19 mouse cellular contexts compared by ENCODE assay signal in the genomic region with DNA sequence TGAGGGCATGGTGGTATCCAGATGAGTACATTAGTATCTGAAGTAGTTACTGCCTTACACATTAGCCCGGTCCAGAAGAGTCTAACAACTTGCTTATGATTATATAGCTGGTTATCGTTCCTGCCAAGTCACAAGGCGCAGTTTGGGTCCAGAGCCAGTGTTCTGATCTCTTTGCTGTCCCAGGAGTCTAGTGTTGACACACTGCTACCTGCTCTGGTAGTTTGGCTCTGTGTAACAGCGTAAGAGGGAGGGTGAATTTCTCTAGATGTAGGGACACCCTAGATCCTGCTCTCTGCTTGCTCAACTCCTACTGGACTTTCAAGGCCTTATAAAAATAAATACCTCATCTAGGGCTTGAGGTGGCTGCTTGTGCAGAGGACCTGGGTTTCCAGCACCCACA.
A peak's percentile ranks its signal among the peaks of the same experiment; 100 is the strongest.
DNase-seq lines count a peak whose midpoint lies in the region; ATAC-seq and TF ChIP-seq lines count a peak whose summit lies in the region.
"Had no signal": no experiment of that assay in that cellular context is flagged by ENCODE, and none has a peak within 500 bp of the region (broad histone marks: within the 10 kb centered on the region; RNA-seq: fewer than 3 reads in every experiment).

No protein-coding gene starts in this region.

- H3K4me1 ChIP-seq in kidney, embryonic 15.5 days = peaks cover 69% of the 10 kb centered on the region
- peaks cover 40 to 76% of the 10 kb centered on the region in 2 experiments for H3K4me1 ChIP-seq in heart, embryonic 14.5 days (ENCODE audit: control insufficient read depth in 2 of 2, insufficient read depth in 2 of 2, low read length in 2 of 2)
- peaks cover 42% of the 10 kb centered on the region for H3K4me1 ChIP-seq in lung, embryonic 15.5 days

- no peak overlapping the region for H3K4me2 ChIP-seq in kidney, embryonic 15.5 days
- no peak overlapping the region for H3K4me2 ChIP-seq in heart, embryonic 14.5 days (ENCODE audit: low read length)
- no peak overlapping the region for H3K4me2 ChIP-seq in lung, embryonic 15.5 days
- H3K4me2 ChIP-seq: embryonic facial prominence, embryonic 15.5 days; limb, embryonic 15.5 days; neural tube, embryonic 12.5 days had no signal

- no peak for ATAC-seq in kidney, embryonic 15.5 days (replicated peaks; ENCODE audit: low FRiP score)
- ATAC-seq in heart, embryonic 14.5 days (ENCODE audit: insufficient number of reproducible peaks, insufficient read depth, low FRiP score, low read depth) = no peak
- ATAC-seq in lung, embryonic 15.5 days (ENCODE audit: borderline replicate concordance, extremely low read depth, low FRiP score, low TSS enrichment) = no peak
- ATAC-seq: inflammation-experienced regulatory T-cells, adult 6 months had no signal

- no peaks in the 10 kb centered on the region for H3K9me3 ChIP-seq in kidney, embryonic 15.5 days (replicated peaks)
- no peaks in the 10 kb centered on the region for H3K9me3 ChIP-seq in heart, embryonic 14.5 days (ENCODE audit: control insufficient read depth, low read length)
- H3K9me3 ChIP-seq in lung, embryonic 15.5 days = no peaks in the 10 kb centered on the region
- H3K9me3 ChIP-seq: embryonic facial prominence, embryonic 15.5 days; limb, embryonic 15.5 days; midbrain, embryonic 10.5 days; neural tube, embryonic 12.5 days had no signal

- H3K4me3 ChIP-seq in gastrocnemius, adult 2 months = no peak overlapping the region
- H3K4me3 ChIP-seq in kidney, embryonic 15.5 days (replicated peaks) = no peak overlapping the region
- no peak overlapping the region for H3K4me3 ChIP-seq in heart, embryonic 14.5 days (ENCODE audit: control insufficient read depth in 1 of 2, insufficient read depth in 1 of 2, low read depth in 1 of 2, low read length in 2 of 2)
- H3K4me3 ChIP-seq in lung, embryonic 15.5 days = no peak overlapping the region
- H3K4me3 ChIP-seq: embryonic facial prominence, embryonic 15.5 days; limb, embryonic 15.5 days; midbrain, embryonic 10.5 days; neural tube, embryonic 12.5 days had no signal

- TF ChIP-seq CTCF in gastrocnemius, adult 2 months (IDR thresholded peaks at IDR 0.05) = no peak

- H3K9ac ChIP-seq in kidney, embryonic 15.5 days = no peak overlapping the region
- H3K9ac ChIP-seq in heart, embryonic 14.5 days (ENCODE audit: low read length) = 0 out of 2 replicates have a peak overlapping the region, but pooled peaks have one; percentile 32
- H3K9ac ChIP-seq in lung, embryonic 15.5 days = no peak overlapping the region
- H3K9ac ChIP-seq: embryonic facial prominence, embryonic 15.5 days; limb, embryonic 15.5 days; neural tube, embryonic 12.5 days had no signal

- H3K27ac ChIP-seq in gastrocnemius, adult 2 months = peak overlapping the region; percentile 86
- H3K27ac ChIP-seq in kidney, embryonic 15.5 days = no peak overlapping the region
- 0 out of 4 replicates have a peak overlapping the region, but pooled peaks of 1 of the 2 experiments have one; percentile 19 for H3K27ac ChIP-seq in heart, embryonic 14.5 days (replicated peaks in 1 of 2; ENCODE audit: control insufficient read depth in 1 of 2, insufficient read depth in 1 of 2, low read depth in 2 of 2, low read length in 2 of 2)
- peak overlapping the region; percentile 51; the same call in 1 of the 2 replicates for H3K27ac ChIP-seq in lung, embryonic 15.5 days
- H3K27ac ChIP-seq: embryonic facial prominence, embryonic 15.5 days; limb, embryonic 15.5 days; midbrain, embryonic 10.5 days; neural tube, embryonic 12.5 days; stomach, postnatal 0 days had no signal

- no peaks in the 10 kb centered on the region for H3K27me3 ChIP-seq in kidney, embryonic 15.5 days
- no peaks in the 10 kb centered on the region for H3K27me3 ChIP-seq in heart, embryonic 14.5 days (ENCODE audit: control insufficient read depth, insufficient read depth, low read length)
- H3K27me3 ChIP-seq in lung, embryonic 15.5 days = no peaks in the 10 kb centered on the region
- H3K27me3 ChIP-seq: embryonic facial prominence, embryonic 15.5 days; limb, embryonic 15.5 days; neural tube, embryonic 12.5 days had no signal

- intact Hi-C loops in gastrocnemius, adult 2 months (cut with DNase I) = loop anchor here (5.0 kb wide), 1 partner anchor 94 kb away; no protein-coding TSS in a partner anchor
- intact Hi-C loops in gastrocnemius, postnatal 14 days (cut with DNase I; ENCODE audit: low total_unique reads) = no loop called here

- WGBS in kidney, embryonic 15.5 days = 84% methylated on average over 4 of the region's 4 CpGs
- 76% methylated on average over 4 of the region's 4 CpGs for WGBS in heart, embryonic 14.5 days
- 59% methylated on average over 4 of the region's 4 CpGs for WGBS in lung, embryonic 15.5 days

- H3K36me3 ChIP-seq in kidney, embryonic 15.5 days = no peaks in the 10 kb centered on the region
- no peaks in the 10 kb centered on the region for H3K36me3 ChIP-seq in heart, embryonic 14.5 days (ENCODE audit: control insufficient read depth, insufficient read depth, low read length)
- no peaks in the 10 kb centered on the region for H3K36me3 ChIP-seq in lung, embryonic 15.5 days
- H3K36me3 ChIP-seq: embryonic facial prominence, embryonic 15.5 days; limb, embryonic 15.5 days; midbrain, embryonic 10.5 days; neural tube, embryonic 12.5 days had no signal

- peak; percentile 72 for DNase-seq in gastrocnemius, adult 2 months
- no peak for DNase-seq in gastrocnemius, postnatal 14 days
- DNase-seq in kidney, adult 18-20 months = peak; percentile 47
- DNase-seq in embryo, embryonic 11 days = no peak
- DNase-seq in retina, embryonic 14.5 days (ENCODE audit: low spot score) = no peak
- DNase-seq: B cell, adult 2 months; cerebellum, adult 9-11 months; layer of hippocampus, postnatal 36 days; right cerebral cortex, postnatal 14 days; thymus, postnatal 14 days had no signal

Comparison
In these comparisons a context has a peak if more than half of its experiments do, and no peak if none do; other contexts are left out.
1. DNase-seq: peak in gastrocnemius, adult 2 months (single experiment) and kidney, adult 18-20 months (single experiment); none in gastrocnemius, postnatal 14 days (single experiment), embryo, embryonic 11 days (single experiment) and retina, embryonic 14.5 days (single experiment).